Mouse (Mus musculus) MEL (cell line): ENCODE results near the gene Capn3.

ENCODE experiments used
- BHLHE40 ChIP-seq: IDR thresholded peaks from 2 replicates; pipeline ENCODE4 v1.6.1; 2012; ENCODE audit warnings: low read depth, mild to moderate bottlenecking, inconsistent platforms, low read length, improper control_type of control experiment, borderline replicate concordance
- CTCF ChIP-seq, 3 experiments: IDR thresholded peaks in 2 of 3; conservative IDR thresholded peaks in 1 of 3; 2 replicates each; pipeline ENCODE4 v1.5.1; 2011 to 2012; ENCODE audit warnings: low read length in 3 of 3, low read depth in 2 of 3, mild to moderate bottlenecking in 2 of 3, improper control_type of control experiment in 1 of 3, inconsistent platforms in 1 of 3, mixed read lengths in 1 of 3, moderate library complexity in 1 of 3; ENCODE audit not compliant: control insufficient read depth in 1 of 3, insufficient read depth in 1 of 3, poor library complexity in 1 of 3, severe bottlenecking in 1 of 3
- ELF1 ChIP-seq: IDR thresholded peaks from 2 replicates; pipeline ENCODE4 v1.6.1; 2014; ENCODE audit warnings: low read depth, mild to moderate bottlenecking, inconsistent platforms, low read length, improper control_type of control experiment, moderate library complexity
- EP300 ChIP-seq, 2 experiments: IDR thresholded peaks; 2 replicates each; pipeline ENCODE4 v1.6.1; 2011; ENCODE audit warnings: improper control_type of control experiment in 2 of 2, low read length in 2 of 2, low read depth in 1 of 2, mild to moderate bottlenecking in 1 of 2
- MAX ChIP-seq: IDR thresholded peaks from 2 replicates; pipeline ENCODE4 v1.6.1; 2011; ENCODE audit warnings: low read length, improper control_type of control experiment
- NELFE ChIP-seq: IDR thresholded peaks from 2 replicates; pipeline ENCODE4 v1.6.1; 2011; ENCODE audit warnings: low read depth, low read length, improper control_type of control experiment
- POLR2A ChIP-seq, 2 experiments: IDR thresholded peaks; 2 replicates each; pipeline ENCODE4 v1.6.1; 2011 to 2012; ENCODE audit warnings: low read length in 2 of 2, mild to moderate bottlenecking in 2 of 2, control low read depth in 1 of 2, improper control_type of control experiment in 1 of 2, low read depth in 1 of 2, moderate library complexity in 1 of 2; ENCODE audit not compliant: control insufficient read depth in 1 of 2, insufficient read depth in 1 of 2, poor library complexity in 1 of 2
- POLR2AphosphoS2 ChIP-seq: IDR thresholded peaks from 2 replicates; pipeline ENCODE4 v1.6.1; 2011; ENCODE audit warnings: low read length, improper control_type of control experiment
- SIN3A ChIP-seq: IDR thresholded peaks from 2 replicates; pipeline ENCODE4 v1.6.1; 2012; ENCODE audit warnings: low read length, improper control_type of control experiment, inconsistent platforms
- TAL1 ChIP-seq: IDR thresholded peaks from 2 replicates; pipeline ENCODE4 v1.6.1; 2012; ENCODE audit warnings: mild to moderate bottlenecking, inconsistent platforms, low read length, moderate library complexity, mixed read lengths
- UBTF ChIP-seq: IDR thresholded peaks from 2 replicates; pipeline ENCODE4 v1.6.1; 2012; ENCODE audit warnings: low read depth, mild to moderate bottlenecking, inconsistent platforms, low read length, improper control_type of control experiment, moderate library complexity, borderline replicate concordance; ENCODE audit not compliant: insufficient read depth
- ZKSCAN1 ChIP-seq: IDR thresholded peaks from 2 replicates; pipeline ENCODE4 v1.6.1; 2012; ENCODE audit warnings: low read depth, mild to moderate bottlenecking, inconsistent platforms, low read length, improper control_type of control experiment, moderate library complexity
- ZNF384 ChIP-seq: IDR thresholded peaks from 2 replicates; pipeline ENCODE4 v1.6.1; 2012; ENCODE audit warnings: low read depth, mild to moderate bottlenecking, inconsistent platforms, low read length, improper control_type of control experiment

GRCm38 (mm10) chr2:120499971-120500471, 44.2 kb downstream of the Capn3 start:
- TF ChIP-seq CTCF (IDR thresholded peaks at IDR 0.05 in 2 of 3, conservative IDR thresholded peaks at IDR 0.05 in 1 of 3; ENCODE audit: control insufficient read depth in 1 of 3, insufficient read depth in 1 of 3, low read depth in 2 of 3, low read length in 3 of 3, poor library complexity in 1 of 3, severe bottlenecking in 1 of 3) = no peak
- no peak for TF ChIP-seq POLR2A (IDR thresholded peaks at IDR 0.05; ENCODE audit: control insufficient read depth in 1 of 2, insufficient read depth in 1 of 2, low read depth in 1 of 2, low read length in 2 of 2, poor library complexity in 1 of 2)
- no peak for TF ChIP-seq TAL1
- no peak for TF ChIP-seq EP300 (IDR thresholded peaks at IDR 0.05; ENCODE audit: low read depth in 1 of 2, low read length in 2 of 2)
- TF ChIP-seq MAX = no peak
- no peak for TF ChIP-seq ZNF384
- TF ChIP-seq ZKSCAN1 = no peak
- no peak for TF ChIP-seq POLR2AphosphoS2
- TF ChIP-seq NELFE = no peak
- TF ChIP-seq SIN3A = no peak
- no peak for TF ChIP-seq BHLHE40
- no peak for TF ChIP-seq ELF1
- TF ChIP-seq UBTF = no peak
